Mouse (Mus musculus): Measurements from ENCODE around the gene Tmem143.
"Not testable (repeated sequence)": the region's sequence is repeated elsewhere in the genome, so short reads cannot be mapped to it uniquely, and the experiment has no call there.

The Tmem143 gene

GRCm38 (mm10) chr7:45922928-45923761, 26.4 kb downstream of the Tmem143 start:
- peak; percentile 80 to 86 for DNase-seq (ENCODE audit: low spot score in 2 of 2)

GRCm38 (mm10) chr7:45923762-45924428, 27.2 kb downstream of the Tmem143 start, which contains the start of gene Ccdc114:
Gene Ccdc114, plus strand, starts transcription at chr7:45924072.
- peak in 1 of 2 experiments; percentile 50 for DNase-seq (ENCODE audit: low spot score in 2 of 2)

- no peak for DNase-seq (ENCODE audit: low spot score in 2 of 2)
Measured at GRCm38 (mm10) chr7:45924429-45924816, 27.7 kb downstream of the Tmem143 start.

- peak in 1 of 2 experiments; percentile 21 for DNase-seq (ENCODE audit: low spot score in 2 of 2)
Measured at GRCm38 (mm10) chr7:45928626-45929295, 32.0 kb downstream of the Tmem143 start.

GRCm38 (mm10) chr7:45929688-45930087, 32.9 kb downstream of the Tmem143 start:
- no peak for DNase-seq (ENCODE audit: low spot score in 2 of 2)

- not testable (repeated sequence) for DNase-seq (ENCODE audit: low spot score in 2 of 2)
Measured at GRCm38 (mm10) chr7:45933766-45934165, 37.0 kb downstream of the Tmem143 start.

- DNase-seq (ENCODE audit: low spot score in 2 of 2) = peak in 1 of 2 experiments; percentile 69
Measured at GRCm38 (mm10) chr7:45935114-45935513, 38.4 kb downstream of the Tmem143 start.

GRCm38 (mm10) chr7:45939836-45940235, 43.1 kb downstream of the Tmem143 start:
- DNase-seq (ENCODE audit: low spot score in 2 of 2) = no peak

GRCm38 (mm10) chr7:45941986-45942385, 45.2 kb downstream of the Tmem143 start:
- no peak for DNase-seq (ENCODE audit: low spot score in 2 of 2)

GRCm38 (mm10) chr7:45943280-45943679, 46.5 kb downstream of the Tmem143 start:
- not testable (repeated sequence) for DNase-seq (ENCODE audit: low spot score in 2 of 2)

GRCm38 (mm10) chr7:45949061-45949460, 52.3 kb downstream of the Tmem143 start:
- no peak for DNase-seq (ENCODE audit: low spot score in 2 of 2)

GRCm38 (mm10) chr7:45956611-45957010, 59.9 kb downstream of the Tmem143 start:
- DNase-seq (ENCODE audit: low spot score in 2 of 2) = no peak
